Mouse (Mus musculus): Measurements from ENCODE around the gene Ntm. TPM values are rescaled to one million over a fixed set of nuclear protein-coding genes. Genes with fewer than 3 reads are reported as not detected.

The Ntm gene
- polyA plus RNA-seq, 1 experiment from 2014 or later: 14.1 TPM

DNA sequence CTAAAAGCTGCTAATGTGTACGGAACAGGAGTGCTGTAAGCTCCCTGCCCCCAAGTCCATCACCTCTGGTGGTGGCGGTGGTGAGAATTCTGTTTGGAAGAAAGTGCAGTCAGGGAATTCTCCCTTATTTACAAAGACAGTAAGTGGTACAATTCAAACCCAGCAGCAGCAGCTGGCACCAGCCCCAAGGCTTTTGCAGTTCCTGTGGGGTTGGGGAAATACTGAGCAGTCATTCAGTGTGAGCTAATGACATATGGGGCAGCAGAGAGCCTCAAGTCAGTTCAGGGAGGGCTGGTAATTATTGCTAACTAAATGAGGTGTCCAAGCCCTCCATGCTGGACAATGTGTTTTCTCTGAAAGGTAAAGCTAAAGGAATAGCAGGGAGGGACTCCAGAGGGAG lies 446.3 kb downstream of the Ntm start:
- H3K9ac ChIP-seq (ENCODE audit: low read length): no peak overlapping the region
- 80% methylated on average over 2 of the region's 2 CpGs for WGBS
- no peak overlapping the region for H3K27ac ChIP-seq (ENCODE audit: low read depth, low read length)
- H3K36me3 ChIP-seq (ENCODE audit: control insufficient read depth, insufficient read depth, low read length): no peaks in the 10 kb centered on the region
- H3K9me3 ChIP-seq (ENCODE audit: control insufficient read depth, low read length): no peaks in the 10 kb centered on the region
- ATAC-seq (ENCODE audit: low FRiP score) (no peak), DNase-seq (ENCODE audit: low spot score, missing footprints) (no peak)
- H3K4me2 ChIP-seq: no peak overlapping the region
- no peaks in the 10 kb centered on the region; the same call in 1 of the 2 replicates for H3K27me3 ChIP-seq (ENCODE audit: control insufficient read depth, insufficient read depth, low read length)
- H3K4me3 ChIP-seq (ENCODE audit: low read depth, low read length): no peak overlapping the region
- 0 out of 2 replicates have a peak, but pooled peaks cover 2% of the 10 kb centered on the region for H3K4me1 ChIP-seq (ENCODE audit: control insufficient read depth, insufficient read depth, low read length)

DNA sequence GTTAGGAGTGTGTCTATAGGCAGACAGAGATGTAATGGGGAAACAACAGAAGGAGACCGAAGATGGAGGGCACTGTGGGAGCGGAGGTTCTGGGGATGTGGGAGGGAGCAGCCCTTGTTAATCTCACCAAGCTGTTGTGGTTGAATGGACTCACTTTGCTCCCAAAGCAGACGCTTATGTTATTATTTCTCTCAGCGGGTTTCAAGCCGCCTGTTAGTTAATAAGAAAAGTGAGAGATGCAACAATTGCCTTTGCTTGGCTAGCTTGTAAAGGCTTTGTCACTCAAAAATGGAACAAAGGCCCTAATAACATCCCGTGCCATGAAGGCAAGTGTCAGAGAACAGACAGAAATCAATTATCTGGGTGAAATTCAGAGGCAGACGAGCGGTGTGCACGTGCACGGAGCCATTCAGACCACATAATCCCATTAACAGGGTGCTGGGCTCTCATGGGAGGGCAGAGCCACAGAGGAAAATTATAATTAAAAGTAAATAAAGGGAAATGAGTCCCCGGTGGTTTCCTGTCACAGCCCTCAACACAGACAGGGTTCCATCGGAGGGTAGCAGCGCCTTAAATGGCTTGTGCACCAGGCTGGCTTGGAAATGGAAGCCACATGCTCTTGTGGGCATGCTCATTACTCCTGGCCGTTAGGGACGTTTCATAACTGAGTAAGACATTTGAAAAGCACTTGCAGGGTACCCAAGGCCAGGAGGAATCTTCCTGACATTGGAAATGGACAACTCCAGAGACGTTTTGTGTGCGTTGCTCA lies 448.2 kb downstream of the Ntm start:
- 32% methylated on average over 17 of the region's 17 CpGs for WGBS
- Histone ChIP-seq H3K4me3 (ENCODE audit: low read depth, low read length) (no peak overlapping the region), H3K4me2 (no peak overlapping the region), H3K27ac (ENCODE audit: low read depth, low read length) (no peak overlapping the region), H3K9ac (ENCODE audit: low read length) (no peak overlapping the region), H3K27me3 (ENCODE audit: control insufficient read depth, insufficient read depth, low read length) (no peaks in the 10 kb centered on the region), H3K4me1 (ENCODE audit: control insufficient read depth, insufficient read depth, low read length) (0 out of 2 replicates have a peak, but pooled peaks cover 2% of the 10 kb centered on the region), H3K9me3 (ENCODE audit: control insufficient read depth, low read length) (no peaks in the 10 kb centered on the region), H3K36me3 (ENCODE audit: control insufficient read depth, insufficient read depth, low read length) (no peaks in the 10 kb centered on the region)
- DNase-seq (ENCODE audit: low spot score, missing footprints): peak; percentile 88
- peak; percentile 81 for ATAC-seq (ENCODE audit: low FRiP score)

DNA sequence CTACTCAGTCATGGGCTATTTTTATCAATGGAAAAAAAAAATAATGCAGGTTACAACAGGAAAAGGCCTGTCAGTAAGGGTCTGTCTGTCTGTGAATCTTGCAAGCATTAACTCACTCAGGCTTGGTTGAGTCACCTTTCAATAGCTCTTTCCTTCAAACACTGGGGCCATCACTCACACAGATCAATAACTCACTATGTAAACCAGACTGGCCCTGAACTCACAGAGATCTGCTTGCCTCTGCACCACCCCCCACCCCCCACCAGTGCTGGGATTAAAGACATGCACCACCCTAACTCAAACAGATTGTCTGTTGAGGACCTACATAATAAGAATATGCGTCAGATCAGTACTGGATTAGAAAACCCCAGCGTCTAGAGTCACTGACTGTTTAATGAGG lies 466.9 kb downstream of the Ntm start:
- DNase-seq (ENCODE audit: low spot score, missing footprints) (no peak), ATAC-seq (ENCODE audit: low FRiP score) (no peak)
- Histone ChIP-seq H3K4me1 (ENCODE audit: control insufficient read depth, insufficient read depth, low read length) (no peaks in the 10 kb centered on the region), H3K27ac (ENCODE audit: low read depth, low read length) (no peak overlapping the region), H3K4me3 (ENCODE audit: low read depth, low read length) (no peak overlapping the region), H3K36me3 (ENCODE audit: control insufficient read depth, insufficient read depth, low read length) (no peaks in the 10 kb centered on the region), H3K9me3 (ENCODE audit: control insufficient read depth, low read length) (no peaks in the 10 kb centered on the region), H3K27me3 (ENCODE audit: control insufficient read depth, insufficient read depth, low read length) (no peaks in the 10 kb centered on the region), H3K4me2 (no peak overlapping the region), H3K9ac (ENCODE audit: low read length) (no peak overlapping the region)
- WGBS: 37% methylated on average over 2 of the region's 2 CpGs

DNA sequence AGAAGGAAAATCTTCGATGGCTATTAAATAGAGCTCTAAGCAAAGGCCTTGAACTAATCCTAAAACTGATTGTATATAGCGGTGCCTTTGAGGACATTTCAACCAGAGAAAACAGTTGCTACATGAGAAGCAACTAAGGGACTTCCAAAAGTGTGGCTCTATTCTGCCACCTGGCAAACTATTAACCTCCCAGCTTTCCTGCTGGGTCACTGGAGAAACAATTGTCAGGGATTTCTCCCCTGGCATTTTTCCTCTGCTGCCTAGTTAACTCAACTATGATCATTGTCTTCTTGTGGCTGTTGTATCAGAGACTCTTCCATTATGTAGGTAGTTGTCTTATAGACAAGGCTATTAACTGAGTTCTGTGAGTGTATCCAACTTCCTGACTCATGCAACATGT lies 480.7 kb downstream of the Ntm start:
- DNase-seq (ENCODE audit: low spot score, missing footprints) (no peak), ATAC-seq (ENCODE audit: low FRiP score) (no peak)
- Histone ChIP-seq H3K27me3 (ENCODE audit: control insufficient read depth, insufficient read depth, low read length) (no peaks in the 10 kb centered on the region), H3K9ac (ENCODE audit: low read length) (no peak overlapping the region), H3K9me3 (ENCODE audit: control insufficient read depth, low read length) (no peaks in the 10 kb centered on the region), H3K36me3 (ENCODE audit: control insufficient read depth, insufficient read depth, low read length) (no peaks in the 10 kb centered on the region), H3K4me2 (no peak overlapping the region), H3K4me1 (ENCODE audit: control insufficient read depth, insufficient read depth, low read length) (no peaks in the 10 kb centered on the region), H3K4me3 (ENCODE audit: low read depth, low read length) (no peak overlapping the region), H3K27ac (ENCODE audit: low read depth, low read length) (no peak overlapping the region)
- WGBS: 87% methylated on average over 2 of the region's 2 CpGs

DNA sequence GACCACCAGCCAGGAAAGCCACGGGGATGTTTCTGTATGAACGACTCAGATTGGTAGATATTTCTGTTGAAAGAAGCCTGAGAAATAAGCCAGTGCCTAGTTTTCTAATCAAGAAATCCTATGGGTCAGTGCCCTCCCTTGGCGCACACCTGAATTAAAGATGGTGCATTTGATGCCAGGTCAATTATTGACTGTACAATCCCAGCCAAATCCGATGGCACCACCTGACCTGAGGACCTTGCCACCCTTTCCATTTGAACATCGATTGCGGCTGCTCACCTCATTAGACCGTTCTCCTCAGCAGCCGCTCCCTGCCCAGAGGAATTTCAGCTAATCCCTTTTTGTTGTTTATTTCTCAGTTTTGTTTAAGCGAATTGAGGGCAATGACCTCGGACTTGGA lies 483.9 kb downstream of the Ntm start:
- DNase-seq (ENCODE audit: low spot score, missing footprints): no peak
- no peak overlapping the region for H3K9ac ChIP-seq (ENCODE audit: low read length)
- no peaks in the 10 kb centered on the region for H3K36me3 ChIP-seq (ENCODE audit: control insufficient read depth, insufficient read depth, low read length)
- H3K4me2 ChIP-seq: no peak overlapping the region
- H3K9me3 ChIP-seq (ENCODE audit: control insufficient read depth, low read length): no peaks in the 10 kb centered on the region
- no peaks in the 10 kb centered on the region for H3K4me1 ChIP-seq (ENCODE audit: control insufficient read depth, insufficient read depth, low read length)
- 76% methylated on average over 10 of the region's 10 CpGs for WGBS
- no peak overlapping the region for H3K27ac ChIP-seq (ENCODE audit: low read depth, low read length)
- H3K4me3 ChIP-seq (ENCODE audit: low read depth, low read length): no peak overlapping the region
- H3K27me3 ChIP-seq (ENCODE audit: control insufficient read depth, insufficient read depth, low read length): no peaks in the 10 kb centered on the region
- ATAC-seq (ENCODE audit: low FRiP score): no peak

DNA sequence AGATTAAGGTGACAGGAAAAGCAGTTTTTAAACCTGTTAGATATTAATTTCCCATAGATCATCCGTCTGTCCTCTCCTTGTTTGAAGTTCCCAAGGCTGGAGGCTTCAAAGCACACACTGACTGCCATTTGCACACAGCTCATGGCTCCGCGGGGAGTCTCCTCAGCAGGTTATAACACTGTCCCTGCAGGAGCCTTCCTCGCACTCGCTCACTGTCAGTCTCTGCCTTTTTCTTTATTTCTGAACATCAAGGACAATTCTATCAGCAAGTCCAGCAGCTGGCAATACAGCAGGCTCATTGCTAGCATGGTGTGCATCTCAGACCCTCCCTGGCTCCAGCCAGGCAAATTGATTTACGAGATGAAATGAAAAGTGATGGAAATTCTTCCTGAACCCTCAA lies 485.7 kb downstream of the Ntm start:
- 38% methylated on average over 6 of the region's 6 CpGs for WGBS
- no peaks in the 10 kb centered on the region for H3K4me1 ChIP-seq (ENCODE audit: control insufficient read depth, insufficient read depth, low read length)
- H3K27me3 ChIP-seq (ENCODE audit: control insufficient read depth, insufficient read depth, low read length): no peaks in the 10 kb centered on the region
- no peak overlapping the region for H3K27ac ChIP-seq (ENCODE audit: low read depth, low read length)
- no peak overlapping the region for H3K4me3 ChIP-seq (ENCODE audit: low read depth, low read length)
- H3K9ac ChIP-seq (ENCODE audit: low read length): no peak overlapping the region
- DNase-seq (ENCODE audit: low spot score, missing footprints) (no peak), ATAC-seq (ENCODE audit: low FRiP score) (no peak)
- H3K4me2 ChIP-seq: no peak overlapping the region
- H3K9me3 ChIP-seq (ENCODE audit: control insufficient read depth, low read length): no peaks in the 10 kb centered on the region
- no peaks in the 10 kb centered on the region for H3K36me3 ChIP-seq (ENCODE audit: control insufficient read depth, insufficient read depth, low read length)

DNA sequence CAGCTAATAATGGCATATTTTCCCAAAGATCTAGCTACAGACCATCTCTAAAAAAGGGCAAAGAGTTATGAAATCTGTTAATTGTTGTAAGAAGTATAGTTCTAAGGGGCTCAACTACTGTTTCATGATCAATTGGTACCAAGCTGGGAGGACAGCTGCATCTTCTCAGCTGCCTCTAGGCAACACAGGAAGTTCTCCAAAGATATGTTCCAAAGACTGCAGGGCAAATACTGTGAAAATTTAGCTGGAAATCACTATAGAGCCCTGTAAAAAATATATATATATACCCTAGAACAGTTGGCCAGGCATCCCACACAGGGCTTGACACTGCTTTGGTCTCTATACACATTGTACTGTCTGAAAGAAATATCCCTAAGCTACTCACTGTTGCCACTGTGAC lies 489.5 kb downstream of the Ntm start:
- Histone ChIP-seq H3K27ac (ENCODE audit: low read depth, low read length) (no peak overlapping the region), H3K4me1 (ENCODE audit: control insufficient read depth, insufficient read depth, low read length) (no peaks in the 10 kb centered on the region), H3K4me2 (no peak overlapping the region), H3K9ac (ENCODE audit: low read length) (no peak overlapping the region), H3K36me3 (ENCODE audit: control insufficient read depth, insufficient read depth, low read length) (no peaks in the 10 kb centered on the region), H3K27me3 (ENCODE audit: control insufficient read depth, insufficient read depth, low read length) (no peaks in the 10 kb centered on the region), H3K4me3 (ENCODE audit: low read depth, low read length) (no peak overlapping the region), H3K9me3 (ENCODE audit: control insufficient read depth, low read length) (no peaks in the 10 kb centered on the region)
- no peak for ATAC-seq (ENCODE audit: low FRiP score)
- DNase-seq (ENCODE audit: low spot score, missing footprints): no peak

DNA sequence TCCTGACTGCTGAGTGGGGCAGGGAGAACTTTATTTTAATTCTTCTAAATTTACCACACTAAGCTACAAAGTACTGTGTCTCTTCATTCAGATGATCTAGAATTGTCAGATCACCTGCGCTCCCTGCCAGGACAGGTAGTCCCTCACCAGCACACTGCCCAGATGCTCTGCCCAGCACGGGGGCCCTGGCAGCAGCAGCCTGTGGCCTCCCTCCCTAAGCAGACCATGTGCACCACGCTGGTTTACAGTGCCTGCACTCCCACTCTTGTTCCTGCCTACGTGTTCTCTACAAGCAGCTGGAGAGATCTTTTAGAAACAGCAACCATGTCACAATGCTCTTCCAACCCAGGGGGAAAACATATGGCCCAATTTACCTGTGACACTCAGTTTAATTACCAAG lies 490.7 kb downstream of the Ntm start:
- no peak overlapping the region for H3K4me3 ChIP-seq (ENCODE audit: low read depth, low read length)
- no peaks in the 10 kb centered on the region for H3K9me3 ChIP-seq (ENCODE audit: control insufficient read depth, low read length)
- H3K27me3 ChIP-seq (ENCODE audit: control insufficient read depth, insufficient read depth, low read length): no peaks in the 10 kb centered on the region
- no peak for DNase-seq (ENCODE audit: low spot score, missing footprints)
- no peak overlapping the region for H3K27ac ChIP-seq (ENCODE audit: low read depth, low read length)
- WGBS: 71% methylated on average over 4 of the region's 4 CpGs
- no peak overlapping the region for H3K4me2 ChIP-seq
- H3K9ac ChIP-seq (ENCODE audit: low read length): no peak overlapping the region
- H3K36me3 ChIP-seq (ENCODE audit: control insufficient read depth, insufficient read depth, low read length): no peaks in the 10 kb centered on the region
- ATAC-seq (ENCODE audit: low FRiP score): no peak
- H3K4me1 ChIP-seq (ENCODE audit: control insufficient read depth, insufficient read depth, low read length): no peaks in the 10 kb centered on the region

DNA sequence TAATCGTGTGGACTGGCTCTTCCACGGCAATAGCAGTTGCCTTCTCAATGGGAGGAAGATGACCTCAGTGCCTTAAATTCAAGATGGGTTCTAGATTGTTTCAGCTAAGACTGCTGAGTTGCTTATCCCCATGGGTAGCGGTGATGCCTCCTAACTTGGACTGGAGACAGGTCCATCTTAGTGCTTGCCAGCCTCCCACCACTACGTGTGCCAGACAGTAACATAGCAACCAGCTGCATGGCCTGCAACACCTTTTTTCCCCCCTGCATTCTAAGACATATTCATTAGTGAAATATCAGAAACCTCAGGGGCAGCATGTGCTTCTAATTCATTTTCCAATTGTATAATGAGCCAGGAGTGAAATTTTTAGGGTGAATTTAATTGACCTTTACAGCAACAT lies 498.2 kb downstream of the Ntm start:
- Histone ChIP-seq H3K4me2 (no peak overlapping the region), H3K27me3 (ENCODE audit: control insufficient read depth, insufficient read depth, low read length) (no peaks in the 10 kb centered on the region), H3K9me3 (ENCODE audit: control insufficient read depth, low read length) (no peaks in the 10 kb centered on the region), H3K4me1 (ENCODE audit: control insufficient read depth, insufficient read depth, low read length) (no peaks in the 10 kb centered on the region), H3K9ac (ENCODE audit: low read length) (no peak overlapping the region), H3K36me3 (ENCODE audit: control insufficient read depth, insufficient read depth, low read length) (no peaks in the 10 kb centered on the region), H3K27ac (ENCODE audit: low read depth, low read length) (no peak overlapping the region), H3K4me3 (ENCODE audit: low read depth, low read length) (no peak overlapping the region)
- DNase-seq (ENCODE audit: low spot score, missing footprints) (no peak), ATAC-seq (ENCODE audit: low FRiP score) (no peak)
- 86% methylated on average over 4 of the region's 4 CpGs for whole genome bisulfite sequencing
